Mouse (Mus musculus): Measurements from ENCODE around the gene Clic5. TPM values are rescaled to one million over a fixed set of nuclear protein-coding genes. Genes with fewer than 3 reads are reported as not detected.

Clic5 gene
- polyA plus RNA-seq, 1 experiment, result 0.27 TPM

GRCm38 (mm10) chr17:44327279-44328146, 139.1 kb downstream of the Clic5 start:
- peak; percentile 82 for DNase-seq (ENCODE audit: low read depth)
- TF ChIP-seq CTCF (IDR thresholded peaks at IDR 0.05; ENCODE audit: borderline replicate concordance, extremely low read depth, insufficient read depth, insufficient read length) (no peak), POLR2A (IDR thresholded peaks at IDR 0.05; ENCODE audit: borderline replicate concordance, extremely low read depth, insufficient read depth, insufficient read length, poor library complexity, severe bottlenecking) (no peak)

GRCm38 (mm10) chr17:44328147-44328482, 139.7 kb downstream of the Clic5 start:
- TF ChIP-seq POLR2A (IDR thresholded peaks at IDR 0.05; ENCODE audit: borderline replicate concordance, extremely low read depth, insufficient read depth, insufficient read length, poor library complexity, severe bottlenecking) (no peak), CTCF (IDR thresholded peaks at IDR 0.05; ENCODE audit: borderline replicate concordance, extremely low read depth, insufficient read depth, insufficient read length) (no peak)
- DNase-seq (ENCODE audit: low read depth), result peak; percentile 63

Other genes starting within 250 kb of the Clic5 start
- gene Enpp5, start 109.8 kb upstream of the Clic5 start, polyA plus RNA-seq (2012; rRNA removed), result 61.1 and 76.1 TPM in 2 replicates
- gene Enpp4, start 82.8 kb upstream of the Clic5 start, polyA plus RNA-seq (2012; rRNA removed), result 3.3 and 3.7 TPM in 2 replicates